8 mouse cellular contexts compared by ENCODE assay signal in the genomic region with DNA sequence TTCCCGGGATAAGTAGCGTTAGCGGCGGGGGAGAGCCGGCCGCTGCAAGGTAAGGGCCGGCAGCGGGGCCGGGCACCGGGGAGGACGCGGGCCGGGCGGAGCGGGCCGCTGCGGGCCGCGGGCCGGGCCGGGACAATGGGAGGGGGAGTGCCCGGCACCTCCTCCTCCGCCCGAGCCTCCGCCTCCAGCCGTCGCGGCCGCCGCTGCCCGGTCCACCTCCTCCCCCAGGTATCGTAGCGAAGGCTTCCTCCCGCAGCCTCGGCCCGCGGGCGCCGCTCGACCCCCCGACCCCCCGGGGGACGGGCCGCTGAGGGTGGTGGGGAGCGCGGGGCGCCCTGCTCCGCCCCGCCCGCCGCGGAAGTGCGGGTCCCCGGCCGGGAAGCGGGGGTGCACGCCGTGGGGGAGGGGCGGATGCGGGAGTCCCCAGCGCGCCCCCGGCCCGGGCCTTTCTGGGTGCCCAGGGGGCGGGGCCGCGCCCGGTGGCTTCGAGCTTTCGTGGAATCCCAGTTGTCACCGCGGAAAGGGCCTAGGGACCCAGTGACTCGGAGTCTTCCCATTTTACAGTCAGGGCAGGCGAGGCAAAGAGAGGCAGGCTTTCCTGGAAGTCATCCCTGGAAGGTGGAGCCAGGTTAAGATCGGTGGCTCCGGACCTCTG. TPM values are rescaled to one million over a fixed set of nuclear protein-coding genes. Genes with fewer than 3 reads are reported as not detected.
DNase-seq lines count a peak whose midpoint lies in the region; ATAC-seq lines count a peak whose summit lies in the region.

No protein-coding gene starts in this region.

- no peaks in the 10 kb centered on the region for H3K9me3 ChIP-seq in hindbrain, embryonic 14.5 days (ENCODE audit: control insufficient read depth, low read length)
- H3K9me3 ChIP-seq in midbrain, embryonic 15.5 days, result no peaks in the 10 kb centered on the region

- H3K27me3 ChIP-seq in hindbrain, embryonic 14.5 days (ENCODE audit: control insufficient read depth, insufficient read depth, low read length), result no peaks in the 10 kb centered on the region
- no peaks in the 10 kb centered on the region for H3K27me3 ChIP-seq in midbrain, embryonic 15.5 days (replicated peaks)

- H3K4me1 ChIP-seq in hindbrain, embryonic 14.5 days (replicated peaks; ENCODE audit: control insufficient read depth, insufficient read depth, low read length), result peaks cover 10% of the 10 kb centered on the region
- peaks cover 8% of the 10 kb centered on the region for H3K4me1 ChIP-seq in midbrain, embryonic 15.5 days

- peak overlapping the region; percentile 92 for H3K4me3 ChIP-seq in hindbrain, embryonic 14.5 days (replicated peaks; ENCODE audit: low read length)
- peak overlapping the region; percentile 87 for H3K4me3 ChIP-seq in midbrain, embryonic 15.5 days

- peak overlapping the region; percentile 85 for H3K27ac ChIP-seq in hindbrain, embryonic 14.5 days
- H3K27ac ChIP-seq in midbrain, embryonic 15.5 days, result peak overlapping the region; percentile 78

- intact Hi-C loops in left cerebral cortex, postnatal 4 days (cut with DNase I), result no loop called here
- intact Hi-C loops in left cerebral cortex, postnatal 14 days (cut with DNase I), result loop anchor here (5.0 kb wide), 1 partner anchor 406 kb away; the partner anchor contains the start of genes Bcl6 and Gm37419

- peak; percentile 41 for DNase-seq in left cerebral cortex, postnatal 4 days
- DNase-seq in left cerebral cortex, postnatal 14 days (ENCODE audit: low spot score in 2 of 2), result no peak
- DNase-seq in forelimb bud, embryonic 11.5 days (ENCODE audit: low read depth, low spot score), result peak; percentile 12
- peak; percentile 35 for DNase-seq in hindbrain, embryonic 14.5 days (ENCODE audit: low spot score)
- peak; percentile 48 for DNase-seq in liver
- peak; percentile 67 for DNase-seq in testis, postnatal 14 days (ENCODE audit: low spot score)

- WGBS in hindbrain, embryonic 14.5 days, result under 1% methylated on average over 53 of the region's 76 CpGs
- under 1% methylated on average over 71 of the region's 76 CpGs for WGBS in midbrain, embryonic 15.5 days

- 0 out of 2 replicates have a peak, but pooled peaks have one; percentile 3 for ATAC-seq in cerebellum, adult (ENCODE audit: insufficient number of reproducible peaks, low FRiP score, low TSS enrichment)
- peak; percentile 56 for ATAC-seq in hindbrain, embryonic 14.5 days (ENCODE audit: low FRiP score)
- ATAC-seq in midbrain, embryonic 15.5 days (replicated peaks), result peak; percentile 68

- H3K4me2 ChIP-seq in hindbrain, embryonic 14.5 days (replicated peaks), result peak overlapping the region; percentile 90
- H3K4me2 ChIP-seq in midbrain, embryonic 15.5 days, result peak overlapping the region; percentile 93

- H3K9ac ChIP-seq in hindbrain, embryonic 14.5 days, result peak overlapping the region; percentile 89
- H3K9ac ChIP-seq in midbrain, embryonic 15.5 days, result peak overlapping the region; percentile 73

- H3K36me3 ChIP-seq in hindbrain, embryonic 14.5 days (replicated peaks; ENCODE audit: control insufficient read depth, insufficient read depth), result no peaks in the 10 kb centered on the region
- H3K36me3 ChIP-seq in midbrain, embryonic 15.5 days (replicated peaks), result no peaks in the 10 kb centered on the region

RNA-seq across cellular contexts. Expression of gene Lpp, which starts 0.4 kb away (rescaled TPM):
- total RNA-seq in left cerebral cortex, postnatal 4 days (2021), result 10 to 100 TPM; 11.5 to 13.0 TPM
- 1 to 10 TPM; 6.8 to 8.3 TPM for total RNA-seq in left cerebral cortex, postnatal 14 days (2021)
- 11.0 and 13.0 TPM in 2 replicates for polyA plus RNA-seq in hindbrain, embryonic 14.5 days (2014; fragmentation: Nextera tagmentation; extraction: Ambion mirVana)
- 10.4 and 12.2 TPM in 2 replicates for polyA plus RNA-seq in midbrain, embryonic 15.5 days (2015; fragmentation: Nextera tagmentation; extraction: Ambion mirVana)

Comparison
In these comparisons a context has a peak if more than half of its experiments do, and no peak if none do; other contexts are left out.
1. DNase-seq: peak in left cerebral cortex, postnatal 4 days (single experiment), forelimb bud, embryonic 11.5 days (single experiment), hindbrain, embryonic 14.5 days (single experiment), liver (single experiment) and testis, postnatal 14 days (single experiment); none in left cerebral cortex, postnatal 14 days (0 of 2).
2. ATAC-seq: peak in every context shown above with its lines; median percentile 68 in midbrain, embryonic 15.5 days; 56 in hindbrain, embryonic 14.5 days; 3 in cerebellum, adult.